7 mouse cellular contexts compared by ENCODE assay signal in genomic region chr10:120553097-120553453, GRCm38 (mm10).
A peak's percentile ranks its signal among the peaks of the same experiment; 100 is the strongest.
DNase-seq lines count a peak whose midpoint lies in the region; ATAC-seq lines count a peak whose summit lies in the region.

No protein-coding gene starts in this region.

- peak; percentile 88 for ATAC-seq in kidney, embryonic 16.5 days (ENCODE audit: low FRiP score, low TSS enrichment)
- peak; percentile 53 for ATAC-seq in megakaryocyte-erythroid progenitor cell, adult 5-6 weeks (replicated peaks; ENCODE audit: low FRiP score, low TSS enrichment, poor library complexity, severe bottlenecking)

- no peaks in the 10 kb centered on the region for H3K9me3 ChIP-seq in forebrain, embryonic 10.5 days
- no peaks in the 10 kb centered on the region for H3K9me3 ChIP-seq in kidney, embryonic 16.5 days (ENCODE audit: low read length)

- under 1% methylated on average over 16 of the region's 16 CpGs for WGBS in forebrain, embryonic 10.5 days
- under 1% methylated on average over 16 of the region's 16 CpGs for WGBS in kidney, embryonic 16.5 days

- H3K27me3 ChIP-seq in forebrain, embryonic 10.5 days (ENCODE audit: poor library complexity, severe bottlenecking): peaks cover 18% of the 10 kb centered on the region
- H3K27me3 ChIP-seq in kidney, embryonic 16.5 days (ENCODE audit: insufficient read depth, low read length): no peaks in the 10 kb centered on the region

- DNase-seq in urinary bladder, postnatal 25 days (ENCODE audit: low spot score): peak; percentile 4
- no peak for DNase-seq in urinary bladder, postnatal 4 days (ENCODE audit: low spot score in 2 of 2)
- DNase-seq in forebrain, embryonic 10.5 days (ENCODE audit: extremely low spot score, low spot score): no peak
- DNase-seq in thymus, postnatal 0 days (ENCODE audit: low spot score): peak; percentile 16
- no peak for DNase-seq in cerebellum, adult 11-12 months

- peaks cover 32% of the 10 kb centered on the region for H3K4me1 ChIP-seq in forebrain, embryonic 10.5 days
- H3K4me1 ChIP-seq in kidney, embryonic 16.5 days (ENCODE audit: insufficient read depth, low read length): peaks cover 15% of the 10 kb centered on the region

- H3K9ac ChIP-seq in kidney, embryonic 16.5 days (replicated peaks; ENCODE audit: low read length): peak overlapping the region; percentile 77

- H3K4me3 ChIP-seq in forebrain, embryonic 10.5 days: peak overlapping the region; percentile 71
- H3K4me3 ChIP-seq in kidney, embryonic 16.5 days (ENCODE audit: low read length): peak overlapping the region; percentile 57

- H3K36me3 ChIP-seq in forebrain, embryonic 10.5 days (replicated peaks): no peaks in the 10 kb centered on the region
- H3K36me3 ChIP-seq in kidney, embryonic 16.5 days (ENCODE audit: insufficient read depth, low read length): no peaks in the 10 kb centered on the region

- H3K27ac ChIP-seq in forebrain, embryonic 10.5 days: peak overlapping the region; percentile 95
- H3K27ac ChIP-seq in kidney, embryonic 16.5 days (ENCODE audit: low read length): peak overlapping the region; percentile 87

- H3K4me2 ChIP-seq in kidney, embryonic 16.5 days (replicated peaks; ENCODE audit: low read depth, low read length): peak overlapping the region; percentile 95

Comparison
In these comparisons a context has a peak if more than half of its experiments do, and no peak if none do; other contexts are left out.
1. DNase-seq: peak in urinary bladder, postnatal 25 days (single experiment) and thymus, postnatal 0 days (single experiment); none in urinary bladder, postnatal 4 days (0 of 2), forebrain, embryonic 10.5 days (single experiment) and cerebellum, adult 11-12 months (single experiment).